Mouse (Mus musculus) left cerebral cortex, adult 11 months (tissue): ENCODE measurements around the gene 9030612E09Rik.
A peak's percentile ranks its signal among the peaks of the same experiment; 100 is the strongest.

ENCODE experiments used
- DNase-seq: peaks from one replicate; pipeline ENCODE4 v3.0.0; 2022; ENCODE audit warnings: low spot score

Gene 9030612E09Rik

GRCm38 (mm10) chr10:43203865-43204264 is 29.4 kb downstream of the 9030612E09Rik start:
- no peak for DNase-seq

- DNase-seq: no peak
Observed at GRCm38 (mm10) chr10:43211866-43212265, 37.4 kb downstream of the 9030612E09Rik start.

- no peak for DNase-seq
Observed at GRCm38 (mm10) chr10:43217361-43217900, 42.9 kb downstream of the 9030612E09Rik start.

GRCm38 (mm10) chr10:43220479-43220878 is 46.0 kb downstream of the 9030612E09Rik start:
- DNase-seq: no peak

- DNase-seq: peak; percentile 90
Observed at GRCm38 (mm10) chr10:43220910-43221625, 46.6 kb downstream of the 9030612E09Rik start, which contains the start of gene Pdss2. Gene Pdss2, plus strand, starts transcription at chr10:43221486.

- DNase-seq: no peak
Observed at GRCm38 (mm10) chr10:43221659-43222058, 47.2 kb downstream of the 9030612E09Rik start.

GRCm38 (mm10) chr10:43223391-43223790 is 48.9 kb downstream of the 9030612E09Rik start:
- DNase-seq: no peak
